Mouse (Mus musculus): ENCODE measurements around the gene Lman2l.

The Lman2l gene

DNA sequence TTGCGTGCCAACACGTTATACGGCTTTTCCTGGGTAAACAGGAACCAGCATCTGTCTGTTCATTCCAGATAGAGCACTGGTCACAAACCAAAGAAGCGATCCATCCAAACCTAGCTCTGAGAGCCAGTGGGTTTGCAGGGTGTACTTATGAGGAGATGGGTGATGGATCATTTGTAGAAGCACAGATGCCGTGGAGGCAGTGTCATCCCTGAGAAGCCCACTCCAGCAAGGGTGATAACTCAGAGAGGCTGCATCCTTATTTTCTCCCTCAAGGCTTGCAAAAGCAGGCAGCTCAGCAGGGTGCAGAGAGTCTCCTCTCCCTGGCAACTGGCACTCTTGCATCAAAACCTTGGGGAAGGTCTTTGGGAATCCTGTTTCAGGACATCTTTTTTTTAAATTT, 13.1 kb upstream of the Lman2l start:
- in situ Hi-C loops (cut with MboI, MseI): no loop called here

DNA sequence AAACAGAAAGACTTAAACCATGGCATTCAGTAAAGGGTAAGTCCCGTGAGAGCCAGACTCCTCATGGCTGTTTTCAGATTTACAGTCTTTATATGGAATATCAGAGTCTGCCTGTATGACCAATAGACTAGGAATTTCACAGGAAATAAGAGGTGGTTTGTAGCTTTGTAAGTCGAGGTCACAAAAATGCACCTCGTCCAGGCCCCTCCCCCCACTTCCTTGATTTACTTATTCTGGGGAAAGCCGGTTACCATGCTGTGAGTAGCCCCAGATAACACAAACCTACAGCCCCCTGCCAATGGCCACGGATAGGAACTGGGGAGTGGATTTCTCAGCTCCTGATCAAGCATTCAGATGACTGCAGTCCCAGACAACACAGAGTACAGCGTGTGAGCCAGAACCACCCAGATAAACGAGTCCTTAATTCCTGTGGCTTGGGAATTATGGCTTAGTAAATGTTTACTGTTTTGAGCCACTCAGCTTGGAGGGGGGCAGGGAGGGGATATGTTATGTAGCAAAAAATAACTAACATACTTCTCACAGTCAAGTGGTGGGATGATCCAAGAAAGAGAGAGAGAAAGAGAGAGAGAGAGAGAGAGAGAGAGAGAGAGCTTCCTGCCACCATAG, 12.4 kb upstream of the Lman2l start:
- in situ Hi-C loops (cut with MboI, MseI): no loop called here

DNA sequence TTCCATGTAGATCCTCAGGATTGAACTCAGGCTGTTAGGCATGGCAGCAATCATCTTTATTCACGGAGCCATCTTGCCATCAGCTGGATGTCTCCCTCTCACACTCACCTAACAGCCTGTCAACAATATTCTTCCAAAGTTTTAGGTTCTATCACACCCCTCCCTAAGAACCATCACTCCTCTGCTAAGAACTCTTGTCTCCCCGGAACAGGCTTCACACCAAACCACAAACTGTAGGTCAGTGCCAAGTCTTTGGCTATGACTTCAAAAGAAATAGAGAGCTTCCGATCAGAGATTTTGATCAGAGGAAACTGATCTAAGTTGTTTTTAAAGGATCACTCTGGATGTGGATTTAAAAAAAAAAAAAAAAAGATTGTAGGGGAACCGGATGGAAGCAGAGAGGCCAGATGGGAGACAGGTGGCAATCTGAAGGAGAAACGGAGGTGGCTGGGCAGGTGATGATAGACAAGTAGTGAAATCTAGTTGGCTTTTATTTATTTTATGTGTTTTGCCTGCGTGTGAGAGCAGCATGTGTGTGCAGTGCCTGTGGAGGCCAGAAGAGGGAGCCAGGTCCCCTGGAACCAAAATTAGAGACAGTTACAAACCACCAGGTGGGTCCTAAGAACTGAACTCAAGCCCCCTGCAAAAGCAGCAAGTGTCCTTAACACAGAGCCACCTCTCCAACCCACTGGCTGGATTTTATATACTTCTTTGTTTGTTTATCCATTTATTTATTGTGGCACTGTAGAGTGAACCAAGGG, 9.2 kb upstream of the Lman2l start:
- in situ Hi-C loops (cut with MboI, MseI): no loop called here

DNA sequence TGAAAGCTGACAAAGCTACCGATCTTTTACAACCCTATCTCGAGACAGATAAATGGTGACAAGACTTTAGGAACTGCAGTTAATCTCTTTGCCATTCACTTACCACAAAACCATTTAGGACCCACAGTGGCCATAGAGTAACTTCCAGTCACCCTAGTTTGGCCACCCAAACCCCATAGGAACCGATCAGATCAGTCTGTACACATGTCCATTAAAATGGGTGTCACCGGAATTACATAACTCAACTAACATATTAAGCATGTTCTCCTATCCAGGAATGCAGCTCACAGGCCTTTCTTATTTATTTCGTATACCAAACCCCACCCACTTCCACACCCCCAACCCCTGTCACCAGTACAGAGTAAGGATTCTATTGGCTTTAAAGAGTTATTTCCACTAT, 1.8 kb upstream of the Lman2l start:
- in situ Hi-C loops (cut with MboI, MseI): no loop called here

DNA sequence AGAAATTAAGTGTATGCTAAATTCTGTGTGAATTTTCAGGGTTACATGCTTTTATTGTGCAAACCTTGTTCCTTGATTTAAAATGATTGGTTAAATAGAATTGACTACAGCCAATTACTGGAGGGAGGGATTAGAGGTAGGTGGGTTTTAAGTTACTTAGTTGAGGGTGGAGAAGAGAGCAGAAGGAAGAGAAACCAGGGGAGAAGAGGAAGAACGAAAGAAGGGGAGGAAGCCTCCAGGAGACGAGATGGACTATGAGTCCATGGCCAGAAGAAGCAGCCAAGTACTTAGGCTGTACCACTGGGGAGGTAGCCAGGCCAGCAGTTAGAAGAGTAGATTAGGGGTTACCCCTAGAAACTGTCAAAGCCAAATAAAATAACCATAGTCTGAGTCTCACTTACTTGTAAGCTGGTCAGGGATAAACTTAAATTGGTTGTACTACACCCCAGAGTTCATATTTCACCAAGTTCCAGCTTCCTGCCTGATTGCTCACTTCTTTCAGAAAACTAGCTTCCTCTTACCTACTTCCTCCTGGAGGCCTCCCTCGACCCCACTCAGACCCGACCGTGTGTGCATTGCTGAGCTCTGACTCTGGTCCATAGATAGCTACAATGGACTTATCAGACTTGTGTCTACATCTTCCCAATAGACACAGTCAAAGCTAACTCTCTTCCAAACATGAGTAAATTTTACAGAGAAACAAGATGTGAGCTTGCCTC, 1.2 kb upstream of the Lman2l start:
- in situ Hi-C loops (cut with MboI, MseI): no loop called here

DNA sequence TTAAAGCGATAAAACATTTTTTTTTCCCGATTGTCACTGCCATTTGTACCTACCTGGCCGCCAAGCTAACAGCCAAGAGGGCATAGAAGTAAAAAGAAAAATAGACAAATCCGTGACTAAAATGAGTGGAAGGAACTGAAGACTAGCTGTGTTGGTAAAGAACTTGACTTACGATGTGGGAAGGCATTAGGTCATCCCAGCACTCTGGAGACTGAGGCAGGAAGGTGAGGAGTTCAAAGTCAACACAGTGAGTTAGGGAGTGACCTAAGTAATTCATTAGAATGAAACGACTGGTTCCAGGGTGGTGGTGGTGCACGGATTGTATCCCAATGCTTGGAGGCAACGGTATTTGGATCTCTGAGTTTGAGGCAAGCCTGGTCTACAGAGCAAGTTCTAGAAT, 437 bp upstream of the Lman2l start:
- in situ Hi-C loops (cut with MboI, MseI): no loop called here

DNA sequence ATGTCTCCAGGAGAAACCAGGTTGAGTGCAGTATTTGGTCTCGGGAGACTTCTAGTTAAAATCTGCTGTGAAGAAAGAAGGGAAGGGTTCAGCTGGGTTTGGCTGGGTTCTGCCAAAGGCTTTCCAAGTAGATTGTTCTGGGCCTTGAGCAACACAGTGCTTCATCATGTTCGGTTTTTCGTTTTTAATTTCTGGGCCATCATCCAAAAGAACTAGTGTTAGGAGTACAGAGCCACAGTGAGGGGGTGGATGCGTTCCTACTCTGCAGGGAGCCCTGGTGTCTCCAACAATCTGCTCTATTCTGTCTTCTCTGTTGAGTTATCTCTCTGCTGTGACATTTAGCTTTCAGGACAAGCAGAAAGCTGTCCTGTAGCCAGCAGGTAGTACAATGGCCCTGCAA, 4.0 kb downstream of the Lman2l start:
- in situ Hi-C loops (cut with MboI, MseI): loop anchor here (5.0 kb wide), 1 partner anchor 74 kb away; the partner anchor contains the start of gene Kansl3

DNA sequence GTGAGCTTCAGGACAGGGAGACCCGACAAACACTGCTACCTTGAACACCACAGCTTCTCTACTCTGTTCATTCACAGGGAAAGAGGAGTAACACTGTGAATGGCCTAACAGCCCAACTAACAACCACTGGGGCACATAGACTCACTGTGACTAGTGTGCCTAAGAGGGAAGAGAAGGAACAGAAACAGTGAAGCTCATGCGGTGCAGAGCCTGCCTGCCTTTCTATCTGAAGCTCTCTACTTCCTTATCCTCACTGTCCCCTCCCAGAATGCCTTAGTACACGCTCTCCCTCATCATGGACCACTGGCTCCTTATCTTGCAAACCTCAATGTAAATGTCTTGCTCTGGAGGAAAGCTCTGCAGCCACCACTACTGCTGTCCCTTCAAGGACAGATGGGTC, 7.8 kb downstream of the Lman2l start:
- in situ Hi-C loops (cut with MboI, MseI): no loop called here

DNA sequence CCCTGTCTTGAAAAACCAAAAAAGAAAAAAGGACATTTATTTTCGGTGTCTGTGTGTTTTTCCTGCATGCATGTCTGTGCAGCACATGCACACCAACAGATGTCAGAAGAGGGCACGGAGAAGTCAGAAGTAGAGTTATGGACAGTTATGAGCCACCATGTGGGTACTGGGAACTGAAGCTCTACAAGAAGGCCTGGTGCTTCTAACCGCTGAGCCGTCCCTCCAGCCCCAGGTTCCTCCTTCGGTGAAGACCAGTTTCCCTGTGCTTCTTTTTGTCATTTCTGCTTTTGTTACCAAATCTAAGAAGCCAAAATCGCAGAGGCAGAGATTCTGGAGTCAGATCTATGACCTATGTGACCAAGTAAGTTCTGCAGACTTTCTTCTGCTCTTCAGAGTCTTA, 8.6 kb downstream of the Lman2l start:
- in situ Hi-C loops (cut with MboI, MseI): no loop called here

DNA sequence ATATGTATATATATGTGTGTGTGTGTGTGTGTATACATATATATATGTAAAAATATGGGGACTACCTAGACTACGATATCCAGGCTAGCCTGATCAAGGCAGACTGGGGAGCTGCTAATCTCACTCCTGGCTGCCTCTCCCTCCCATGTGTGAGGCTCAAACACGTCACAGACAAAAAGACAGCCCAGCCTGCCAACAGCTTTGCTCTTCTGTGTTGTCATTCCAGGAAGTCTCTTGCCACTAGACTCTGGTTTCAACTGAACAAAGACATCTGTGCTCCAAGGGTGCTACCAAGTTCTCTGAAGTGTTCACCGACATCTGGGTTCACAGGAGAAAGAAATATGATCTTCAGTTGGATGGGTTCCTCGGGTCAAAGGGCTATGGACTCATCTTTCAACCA, 10.0 kb downstream of the Lman2l start:
- in situ Hi-C loops (cut with MboI, MseI): no loop called here

DNA sequence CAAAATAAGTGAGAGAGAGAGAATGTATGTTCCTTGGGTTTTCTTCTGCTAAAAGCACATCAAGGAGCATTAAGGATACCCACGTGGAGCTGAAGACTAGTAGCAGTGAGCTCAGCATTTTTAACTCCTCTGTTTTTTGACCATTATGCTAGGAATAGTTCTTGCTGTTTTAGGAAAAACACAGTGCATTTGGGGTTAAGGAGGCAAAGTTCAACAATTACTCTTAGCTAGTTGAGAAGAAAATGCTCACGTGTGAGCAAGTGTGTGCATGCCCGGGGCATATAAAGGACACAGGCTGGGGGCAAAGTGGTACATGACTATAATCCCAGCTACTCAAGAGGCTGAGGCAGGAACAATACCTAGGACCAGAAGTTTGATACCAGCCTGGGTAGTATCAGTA, 11.5 kb downstream of the Lman2l start:
- in situ Hi-C loops (cut with MboI, MseI): no loop called here

DNA sequence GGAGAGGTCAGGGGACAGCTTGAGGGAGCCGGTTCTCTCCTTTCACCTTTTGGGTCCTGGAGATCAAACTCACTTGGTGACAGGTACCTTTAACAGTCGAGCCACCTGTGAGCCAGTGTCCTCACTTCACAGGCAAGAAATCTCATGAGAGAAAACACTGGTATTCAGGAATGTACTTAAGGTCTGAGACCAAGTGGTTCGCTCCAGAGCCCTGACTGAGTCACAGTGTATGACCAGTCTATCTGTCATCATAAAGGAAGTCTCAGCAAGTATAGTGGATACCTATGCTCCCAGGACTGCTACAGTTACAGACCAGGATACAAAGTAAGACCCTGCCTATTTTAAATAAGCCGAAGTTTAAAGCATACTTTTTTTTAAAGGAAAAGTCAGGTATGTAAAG, 12.1 kb downstream of the Lman2l start:
- in situ Hi-C loops (cut with MboI, MseI): no loop called here

DNA sequence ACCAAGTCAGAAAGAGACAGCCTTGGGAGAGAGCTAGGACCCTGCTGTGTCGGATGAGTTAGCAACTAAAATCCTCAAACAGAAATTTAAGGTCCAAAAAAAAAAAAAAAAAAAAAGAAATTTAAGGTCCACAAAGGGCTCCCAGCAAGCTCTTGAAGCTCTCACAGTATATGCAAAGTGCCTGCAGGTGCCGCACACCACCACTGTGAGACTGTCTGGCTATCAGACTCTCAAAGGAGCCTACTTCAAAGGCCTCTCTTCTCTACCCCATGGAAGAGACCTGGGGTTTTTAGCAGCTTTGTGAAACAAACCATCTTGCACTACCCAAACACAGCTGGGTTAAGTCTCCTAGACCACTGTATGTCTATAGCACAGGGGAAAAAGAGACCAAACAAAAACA, 15.6 kb downstream of the Lman2l start:
- in situ Hi-C loops (cut with MboI, MseI): no loop called here

DNA sequence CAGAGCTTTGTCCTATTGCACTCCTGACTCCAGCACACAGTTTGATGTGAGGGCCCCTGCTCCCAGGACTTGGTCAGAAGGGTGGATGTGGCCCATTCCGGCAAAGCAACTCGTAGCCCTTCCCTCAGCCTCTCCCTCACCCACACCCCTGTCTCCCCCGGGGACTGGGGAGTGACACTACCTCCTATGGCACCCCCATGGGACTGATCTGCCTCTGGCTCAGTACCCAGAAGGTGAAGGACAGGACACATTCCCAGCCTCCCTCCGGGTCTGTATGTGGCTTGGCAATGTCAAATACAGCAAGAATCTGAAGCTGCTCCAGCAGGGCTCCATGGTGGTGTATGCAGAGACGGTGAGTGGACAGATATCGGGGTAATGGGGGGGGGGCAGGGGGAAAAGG, 40.5 kb downstream of the Lman2l start:
- in situ Hi-C loops (cut with MboI, MseI): no loop called here

DNA sequence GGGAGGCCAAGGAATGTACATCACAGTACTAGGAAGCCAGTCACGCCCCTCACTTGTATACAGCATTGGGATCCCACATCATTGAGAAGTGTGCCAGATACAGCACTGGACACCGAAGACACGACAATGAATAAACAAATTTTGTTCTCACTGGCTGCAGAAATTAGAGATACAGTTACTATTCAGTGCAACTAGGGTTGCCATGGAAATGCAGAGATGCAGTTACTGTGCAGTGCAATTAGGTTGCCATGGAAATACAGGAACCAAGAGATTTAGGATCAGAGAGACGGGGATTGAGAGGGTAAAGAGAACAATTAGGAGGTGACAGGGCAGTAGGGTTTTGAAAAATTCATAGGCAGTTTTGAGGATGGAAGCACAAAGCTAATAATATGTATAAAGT, 43.6 kb downstream of the Lman2l start:
- in situ Hi-C loops (cut with MboI, MseI): no loop called here

DNA sequence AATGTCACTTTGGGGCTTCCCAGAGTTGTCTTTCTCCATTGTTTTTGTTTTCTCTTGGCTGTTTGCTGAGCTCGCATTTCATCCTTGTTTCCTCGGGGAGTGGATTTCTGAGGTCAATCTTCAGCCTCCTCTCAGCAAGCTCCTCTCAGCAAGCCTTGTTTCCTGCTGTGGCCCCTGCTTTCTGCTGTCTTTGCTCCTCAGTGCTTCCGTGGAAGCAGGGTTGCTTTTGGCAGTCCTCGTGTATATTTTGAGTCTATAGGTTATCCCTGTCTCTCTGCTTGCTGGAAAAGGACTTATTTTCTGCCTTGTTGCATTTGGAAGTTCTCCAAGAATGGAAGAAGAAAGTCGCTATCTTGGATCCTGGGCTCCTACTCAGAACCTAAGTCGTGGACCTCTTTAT, 48.0 kb downstream of the Lman2l start:
- in situ Hi-C loops (cut with MboI, MseI): no loop called here

DNA sequence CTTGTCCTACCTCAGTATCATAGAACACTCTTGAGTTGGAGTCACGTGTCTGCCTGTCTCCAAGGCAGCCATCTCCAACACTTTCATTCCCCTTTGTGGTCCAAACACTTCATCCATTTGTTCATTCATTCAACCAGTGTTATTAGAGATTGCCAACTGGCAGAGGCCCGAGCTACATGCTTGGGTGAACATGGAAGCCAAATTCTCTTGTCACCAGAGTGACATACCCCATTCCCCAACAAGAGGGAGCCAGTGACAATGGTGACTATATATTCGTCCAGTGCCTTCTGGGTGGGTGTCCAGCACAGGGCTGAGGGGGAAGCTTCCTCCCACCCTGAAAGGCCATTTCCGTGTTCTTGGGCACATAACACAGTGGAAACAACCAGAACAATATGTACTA, 65.5 kb downstream of the Lman2l start:
- in situ Hi-C loops (cut with MboI, MseI): no loop called here

DNA sequence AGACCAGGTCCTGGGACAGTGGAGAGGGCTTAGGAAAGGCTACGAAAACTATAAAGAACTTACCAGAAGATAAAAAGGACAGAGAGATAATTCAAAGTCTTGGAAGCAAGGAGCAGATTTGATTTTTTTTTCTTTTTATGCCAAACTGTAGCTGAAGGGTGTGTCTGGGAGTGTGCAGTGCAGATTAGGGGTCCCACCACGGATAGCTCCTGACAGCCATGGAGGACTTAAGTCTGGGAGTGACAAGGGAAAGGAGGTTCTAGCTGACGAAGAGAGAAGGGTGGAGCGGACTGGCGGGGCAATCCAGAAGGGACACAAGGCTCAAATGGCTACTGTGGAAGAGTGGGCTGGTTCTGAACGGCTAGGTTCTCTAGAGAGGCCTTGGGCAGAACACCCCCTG, 66.2 kb downstream of the Lman2l start:
- in situ Hi-C loops (cut with MboI, MseI): no loop called here

DNA sequence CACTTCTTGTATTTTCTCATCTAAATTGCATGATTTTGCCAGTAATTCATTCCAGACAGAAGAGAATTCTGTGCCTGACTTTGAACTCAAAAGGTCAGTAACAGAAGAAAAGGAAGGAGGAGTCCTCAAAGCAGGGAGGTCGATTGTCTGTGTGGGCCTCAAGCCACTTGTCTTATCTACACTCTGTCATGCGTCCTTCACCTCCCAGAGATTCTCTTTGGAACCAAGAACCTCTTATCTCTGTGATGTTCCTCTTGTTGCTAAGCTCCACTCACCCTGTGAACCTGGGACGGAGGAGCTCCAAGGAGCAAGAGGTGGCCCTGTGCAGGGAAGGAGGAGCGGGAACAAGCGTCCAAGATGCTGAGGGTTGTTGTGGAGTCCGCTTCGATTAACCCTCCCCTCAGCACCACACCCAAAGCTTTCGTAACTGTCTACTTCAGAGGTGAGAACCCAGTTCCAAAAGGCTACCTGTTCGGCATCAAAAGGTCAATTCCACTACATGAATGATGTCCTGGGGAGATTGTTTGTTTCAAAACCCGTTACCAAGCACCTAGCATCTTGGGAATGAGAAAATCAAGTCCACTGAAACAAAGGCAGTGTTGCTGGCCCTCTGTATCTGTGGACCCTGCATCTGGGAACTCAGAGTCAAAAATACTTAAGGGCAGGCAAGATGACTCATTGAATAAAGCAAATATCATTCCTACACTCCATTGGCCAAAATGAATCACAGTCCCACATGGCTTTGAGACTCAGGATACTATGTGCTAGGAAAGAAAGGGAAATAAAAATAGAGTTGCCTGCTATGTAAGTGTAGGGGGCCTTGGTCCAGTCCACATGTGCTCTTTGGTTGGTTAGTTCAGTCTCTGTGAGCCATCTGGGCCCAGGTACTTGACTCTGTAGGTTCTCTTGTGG, 72.9 kb downstream of the Lman2l start, which contains the start of gene Fer1l5:
Fer1l5 (plus strand) TSS at position 358 of the 912 bp plus-strand sequence.
- in situ Hi-C loops (cut with MboI, MseI): no loop called here

DNA sequence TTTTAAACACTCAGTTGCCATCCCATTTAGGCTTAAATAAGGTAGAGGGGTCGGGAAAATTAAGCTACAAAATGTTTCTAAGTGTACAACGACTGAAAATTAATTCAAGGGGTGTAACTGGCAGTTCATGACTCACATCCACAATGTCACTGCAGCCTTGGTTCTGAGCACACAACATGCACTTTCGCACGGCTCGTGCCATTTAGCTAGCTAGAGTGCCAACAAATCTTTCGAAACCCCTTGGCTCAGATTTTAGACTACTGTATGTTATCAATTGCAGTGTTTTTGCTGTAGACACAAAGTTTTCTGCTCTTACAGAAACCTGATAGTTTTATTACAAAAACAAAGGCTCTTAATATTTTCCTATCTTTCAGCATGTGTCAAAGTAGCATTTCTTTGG, 74.2 kb downstream of the Lman2l start:
- in situ Hi-C loops (cut with MboI, MseI): no loop called here

All from T-helper 1 cell (primary cell).